ENCODE assay signal across 21 mouse cellular contexts in the genomic region with DNA sequence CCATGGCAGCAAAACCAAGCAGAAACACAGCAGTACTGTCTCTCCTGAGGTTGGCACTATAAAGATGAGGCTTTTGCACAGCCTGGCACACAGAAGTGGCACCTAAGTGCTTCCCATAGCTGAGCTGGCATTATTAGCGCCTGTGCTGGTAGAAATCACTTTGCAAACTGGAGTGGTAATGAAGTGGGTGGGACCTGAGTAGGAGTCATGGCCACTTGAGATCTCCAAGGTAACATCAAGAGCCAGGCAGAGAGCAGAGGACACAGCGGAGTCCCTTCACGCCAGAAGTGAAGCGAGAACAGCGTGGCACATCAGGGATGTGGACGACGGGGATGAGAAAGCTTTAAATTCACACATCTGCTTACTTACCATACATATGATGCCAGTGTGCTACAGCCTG. TPM values are rescaled to one million over a fixed set of nuclear protein-coding genes. Genes with fewer than 3 reads are reported as not detected.
DNase-seq lines count a peak whose midpoint lies in the region; ATAC-seq and TF ChIP-seq lines count a peak whose summit lies in the region.
"Had no signal": no experiment of that assay in that cellular context is flagged by ENCODE, and none has a peak within 500 bp of the region (broad histone marks: within the 10 kb centered on the region; RNA-seq: fewer than 3 reads in every experiment).

No protein-coding gene starts in this region.

- TF ChIP-seq CTCF in lung, adult 2 months (IDR thresholded peaks at IDR 0.05; ENCODE audit: insufficient read depth, low read length), result no peak

- ATAC-seq in midbrain, embryonic 12.5 days (ENCODE audit: low FRiP score, low read depth), result no peak
- no peak for ATAC-seq in midbrain, embryonic 11.5 days (ENCODE audit: low FRiP score)
- ATAC-seq in kidney, embryonic 16.5 days (ENCODE audit: low FRiP score, low TSS enrichment), result no peak

- peaks cover 46% of the 10 kb centered on the region for H3K36me3 ChIP-seq in heart, embryonic 10.5 days
- H3K36me3 ChIP-seq in midbrain, embryonic 12.5 days, result peaks cover 52% of the 10 kb centered on the region
- peaks cover 29% of the 10 kb centered on the region for H3K36me3 ChIP-seq in midbrain, embryonic 11.5 days (ENCODE audit: control insufficient read depth, insufficient read depth, low read length)
- H3K36me3 ChIP-seq in limb, embryonic 10.5 days, result peaks cover 56% of the 10 kb centered on the region
- H3K36me3 ChIP-seq in kidney, embryonic 16.5 days (ENCODE audit: insufficient read depth, low read length), result peaks cover 38% of the 10 kb centered on the region

- no peak overlapping the region for H3K4me3 ChIP-seq in heart, embryonic 10.5 days
- H3K4me3 ChIP-seq in midbrain, embryonic 12.5 days, result no peak overlapping the region
- no peak overlapping the region for H3K4me3 ChIP-seq in midbrain, embryonic 11.5 days (ENCODE audit: low read depth, low read length)
- no peak overlapping the region for H3K4me3 ChIP-seq in lung, adult 2 months (replicated peaks; ENCODE audit: extremely low read depth, low read depth, low read length)
- H3K4me3 ChIP-seq in limb, embryonic 10.5 days, result no peak overlapping the region
- H3K4me3 ChIP-seq in kidney, embryonic 16.5 days (ENCODE audit: low read length), result no peak overlapping the region
- H3K4me3 ChIP-seq: hindbrain, embryonic 13.5 days; kidney, embryonic 15.5 days; left cerebral cortex, adult 2 months; limb, embryonic 15.5 days; neural tube, embryonic 13.5 days had no signal

- TF ChIP-seq POLR2A in lung, adult 2 months (IDR thresholded peaks at IDR 0.05; ENCODE audit: borderline replicate concordance, extremely low read depth, low read depth, low read length), result no peak

- WGBS in heart, embryonic 10.5 days, result 61% methylated on average over 7 of the region's 7 CpGs
- 92% methylated on average over 7 of the region's 7 CpGs for WGBS in midbrain, embryonic 12.5 days
- 95% methylated on average over 7 of the region's 7 CpGs for WGBS in midbrain, embryonic 11.5 days
- 68% methylated on average over 7 of the region's 7 CpGs for WGBS in lung, adult 2 months
- 94% methylated on average over 7 of the region's 7 CpGs for WGBS in limb, embryonic 10.5 days
- 92% methylated on average over 7 of the region's 7 CpGs for WGBS in kidney, embryonic 16.5 days

- no peak overlapping the region for H3K4me2 ChIP-seq in midbrain, embryonic 12.5 days (replicated peaks)
- H3K4me2 ChIP-seq in midbrain, embryonic 11.5 days, result no peak overlapping the region
- no peak overlapping the region for H3K4me2 ChIP-seq in kidney, embryonic 16.5 days (replicated peaks; ENCODE audit: low read depth, low read length)
- H3K4me2 ChIP-seq: hindbrain, embryonic 13.5 days; kidney, embryonic 15.5 days; limb, embryonic 15.5 days; neural tube, embryonic 13.5 days had no signal

- H3K27ac ChIP-seq in heart, embryonic 10.5 days, result no peak overlapping the region
- 0 out of 2 replicates have a peak overlapping the region, but pooled peaks have one; percentile 10 for H3K27ac ChIP-seq in midbrain, embryonic 12.5 days (replicated peaks)
- no peak overlapping the region for H3K27ac ChIP-seq in midbrain, embryonic 11.5 days (ENCODE audit: low read depth, low read length)
- no peak overlapping the region for H3K27ac ChIP-seq in limb, embryonic 10.5 days
- H3K27ac ChIP-seq in kidney, embryonic 16.5 days (ENCODE audit: low read length), result no peak overlapping the region
- H3K27ac ChIP-seq: hindbrain, embryonic 13.5 days; kidney, embryonic 15.5 days; left cerebral cortex, adult 2 months; limb, embryonic 15.5 days; liver, embryonic 14.5 days; macrophage; neural tube, embryonic 13.5 days had no signal

- H3K9me3 ChIP-seq in heart, embryonic 10.5 days, result no peaks in the 10 kb centered on the region
- H3K9me3 ChIP-seq in midbrain, embryonic 12.5 days, result no peaks in the 10 kb centered on the region
- H3K9me3 ChIP-seq in midbrain, embryonic 11.5 days (ENCODE audit: control insufficient read depth, low read length), result no peaks in the 10 kb centered on the region
- no peaks in the 10 kb centered on the region for H3K9me3 ChIP-seq in limb, embryonic 10.5 days (replicated peaks)
- H3K9me3 ChIP-seq in kidney, embryonic 16.5 days (ENCODE audit: low read length), result no peaks in the 10 kb centered on the region
- H3K9me3 ChIP-seq: hindbrain, embryonic 13.5 days; kidney, embryonic 15.5 days; limb, embryonic 15.5 days; neural tube, embryonic 13.5 days had no signal

- peak; percentile 81 for DNase-seq in heart, embryonic 10.5 days (ENCODE audit: low spot score)
- no peak for DNase-seq in heart, postnatal 14 days
- DNase-seq in midbrain, embryonic 11.5 days (ENCODE audit: low spot score, missing footprints), result no peak
- DNase-seq in lung, adult 2 months, result peak; percentile 16
- peak; percentile 18 for DNase-seq in lung, postnatal 14 days
- DNase-seq in limb, embryonic 10.5 days (ENCODE audit: low spot score), result no peak
- DNase-seq: adrenal gland, postnatal 25 days; cerebellum, adult 9-10 months; gastrocnemius, postnatal 25 days; kidney, adult 11 months; kidney, postnatal 4 days; thymus, postnatal 25 days had no signal

- no peak overlapping the region for H3K9ac ChIP-seq in midbrain, embryonic 12.5 days (replicated peaks)
- H3K9ac ChIP-seq in midbrain, embryonic 11.5 days (ENCODE audit: low read length), result no peak overlapping the region
- H3K9ac ChIP-seq in kidney, embryonic 16.5 days (replicated peaks; ENCODE audit: low read length), result no peak overlapping the region
- H3K9ac ChIP-seq: hindbrain, embryonic 13.5 days; kidney, embryonic 15.5 days; limb, embryonic 15.5 days; liver, embryonic 14.5 days; neural tube, embryonic 13.5 days had no signal

- peaks cover 23% of the 10 kb centered on the region for H3K4me1 ChIP-seq in heart, embryonic 10.5 days
- 0 out of 2 replicates have a peak, but pooled peaks cover 2% of the 10 kb centered on the region for H3K4me1 ChIP-seq in midbrain, embryonic 12.5 days
- no peaks in the 10 kb centered on the region for H3K4me1 ChIP-seq in midbrain, embryonic 11.5 days (ENCODE audit: control insufficient read depth, insufficient read depth, low read length)
- no peaks in the 10 kb centered on the region for H3K4me1 ChIP-seq in lung, adult 2 months (ENCODE audit: control insufficient read depth, insufficient read depth, low read length)
- H3K4me1 ChIP-seq in limb, embryonic 10.5 days, result peaks cover 12% of the 10 kb centered on the region
- no peaks in the 10 kb centered on the region for H3K4me1 ChIP-seq in kidney, embryonic 16.5 days (ENCODE audit: insufficient read depth, low read length)
- H3K4me1 ChIP-seq: hindbrain, embryonic 13.5 days; kidney, embryonic 15.5 days; limb, embryonic 15.5 days; neural tube, embryonic 13.5 days had no signal

- intact Hi-C loops in heart, postnatal 14 days (cut with DNase I), result no loop called here

- H3K27me3 ChIP-seq in heart, embryonic 10.5 days (ENCODE audit: insufficient read depth, poor library complexity, severe bottlenecking), result no peaks in the 10 kb centered on the region
- H3K27me3 ChIP-seq in midbrain, embryonic 12.5 days, result no peaks in the 10 kb centered on the region
- no peaks in the 10 kb centered on the region for H3K27me3 ChIP-seq in midbrain, embryonic 11.5 days (ENCODE audit: control insufficient read depth, insufficient read depth, low read length)
- H3K27me3 ChIP-seq in limb, embryonic 10.5 days (ENCODE audit: low read depth, poor library complexity, severe bottlenecking), result no peaks in the 10 kb centered on the region
- no peaks in the 10 kb centered on the region for H3K27me3 ChIP-seq in kidney, embryonic 16.5 days (ENCODE audit: insufficient read depth, low read length)
- H3K27me3 ChIP-seq: hindbrain, embryonic 13.5 days; kidney, embryonic 15.5 days; limb, embryonic 15.5 days; neural tube, embryonic 13.5 days had no signal

RNA-seq across cellular contexts. Expression of a gene that starts 19.8 kb away (rescaled TPM):
- 44.8 and 56.6 TPM in 2 replicates for polyA plus RNA-seq in heart, embryonic 10.5 days (2016; fragmentation: Nextera tagmentation; extraction: Ambion mirVana)
- total RNA-seq in heart, postnatal 14 days (2021), result 100 to 1,000 TPM; 134 to 138 TPM
- 141 and 144 TPM in 2 replicates for polyA plus RNA-seq in midbrain, embryonic 12.5 days (2016; fragmentation: Nextera tagmentation; extraction: Ambion mirVana)
- 94.6 and 95.0 TPM in 2 replicates for polyA plus RNA-seq in midbrain, embryonic 11.5 days (2014; fragmentation: Nextera tagmentation; extraction: Ambion mirVana)
- 32.0 and 43.8 TPM in 2 replicates for polyA plus RNA-seq in lung, adult 2 months (2012; rRNA removed)
- 31.4 and 38.2 TPM in 2 replicates for polyA plus RNA-seq in limb, embryonic 10.5 days (2016; fragmentation: Nextera tagmentation; extraction: Ambion mirVana)
- 25.7 and 29.9 TPM in 2 replicates for polyA plus RNA-seq in kidney, embryonic 16.5 days (2015; fragmentation: Nextera tagmentation; extraction: Ambion mirVana)

Comparison
In these comparisons a context has a peak if more than half of its experiments do, and no peak if none do; other contexts are left out.
1. DNase-seq: peak in heart, embryonic 10.5 days (single experiment), lung, adult 2 months (single experiment) and lung, postnatal 14 days (single experiment); none in heart, postnatal 14 days (0 of 2), midbrain, embryonic 11.5 days (single experiment) and limb, embryonic 10.5 days (single experiment).